Mouse (Mus musculus): ENCODE measurements around the gene Srpk1. TPM values are rescaled to one million over a fixed set of nuclear protein-coding genes. Genes with fewer than 3 reads are reported as not detected.
A peak's percentile ranks its signal among the peaks of the same experiment; 100 is the strongest.
"Not testable (repeated sequence)": the region's sequence is repeated elsewhere in the genome, so short reads cannot be mapped to it uniquely, and the experiment has no call there.

Srpk1 gene
- polyA plus RNA-seq, 1 experiment: 21.6 TPM

- WGBS: 91% methylated on average over 4 of the region's 4 CpGs
- no peak within 1 kb of the TSS for H3K4me3 ChIP-seq (ENCODE audit: insufficient read depth, low read depth, low read length)
- H3K4me1 ChIP-seq (ENCODE audit: control insufficient read depth, insufficient read depth, low read length): no peaks in the 10 kb centered on the region
- H3K27me3 ChIP-seq (replicated peaks; ENCODE audit: control insufficient read depth, insufficient read depth, low read length): no peaks in the 10 kb centered on the region
- no peaks in the 10 kb centered on the region for H3K36me3 ChIP-seq (ENCODE audit: control insufficient read depth, insufficient read depth, low read length)
- no peak within 1 kb of the TSS for H3K27ac ChIP-seq (ENCODE audit: insufficient read depth, low read depth, low read length)
- no peak for TF ChIP-seq POLR2A (IDR thresholded peaks at IDR 0.05; ENCODE audit: low read depth, low read length)
- no peak for DNase-seq
These were observed 61.9 kb downstream of the Srpk1 start, which contains the start of gene Clps for GRCm38 (mm10) chr17:28560598-28560997. Clps (minus strand) TSS chr17:28560766.

DNA sequence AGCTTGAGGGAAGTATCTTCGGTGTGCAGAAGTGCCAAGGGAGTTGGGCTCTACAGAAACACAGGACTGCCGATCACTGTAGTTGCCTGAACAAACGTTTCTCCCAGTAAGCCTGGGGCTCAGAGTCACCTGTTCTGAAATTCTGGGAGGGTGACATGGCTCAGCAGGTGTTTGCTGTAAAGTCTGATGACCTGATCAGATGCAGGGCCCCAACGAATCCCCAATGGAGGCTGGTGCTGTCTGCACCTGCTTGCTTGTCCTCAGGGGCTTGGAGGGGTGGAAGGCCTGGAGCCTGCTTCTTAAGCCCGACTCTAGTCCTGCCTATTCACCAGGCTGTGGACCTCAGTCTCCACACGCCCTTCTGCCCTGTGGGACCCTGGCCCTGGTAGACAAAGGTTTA is 64.7 kb downstream of the Srpk1 start:
- WGBS: 75% methylated on average over 6 of the region's 6 CpGs
- Histone ChIP-seq H3K27me3 (replicated peaks; ENCODE audit: control insufficient read depth, insufficient read depth, low read length) (no peaks in the 10 kb centered on the region), H3K4me1 (ENCODE audit: control insufficient read depth, insufficient read depth, low read length) (no peaks in the 10 kb centered on the region), H3K36me3 (ENCODE audit: control insufficient read depth, insufficient read depth, low read length) (no peaks in the 10 kb centered on the region), H3K4me3 (ENCODE audit: insufficient read depth, low read depth, low read length) (no peak overlapping the region), H3K27ac (ENCODE audit: insufficient read depth, low read depth, low read length) (no peak overlapping the region)
- DNase-seq: no peak
- TF ChIP-seq POLR2A (IDR thresholded peaks at IDR 0.05; ENCODE audit: low read depth, low read length) (no peak), CTCF (conservative IDR thresholded peaks at IDR 0.05; ENCODE audit: insufficient read depth, insufficient read length, low read depth, low read length) (no peak)

DNA sequence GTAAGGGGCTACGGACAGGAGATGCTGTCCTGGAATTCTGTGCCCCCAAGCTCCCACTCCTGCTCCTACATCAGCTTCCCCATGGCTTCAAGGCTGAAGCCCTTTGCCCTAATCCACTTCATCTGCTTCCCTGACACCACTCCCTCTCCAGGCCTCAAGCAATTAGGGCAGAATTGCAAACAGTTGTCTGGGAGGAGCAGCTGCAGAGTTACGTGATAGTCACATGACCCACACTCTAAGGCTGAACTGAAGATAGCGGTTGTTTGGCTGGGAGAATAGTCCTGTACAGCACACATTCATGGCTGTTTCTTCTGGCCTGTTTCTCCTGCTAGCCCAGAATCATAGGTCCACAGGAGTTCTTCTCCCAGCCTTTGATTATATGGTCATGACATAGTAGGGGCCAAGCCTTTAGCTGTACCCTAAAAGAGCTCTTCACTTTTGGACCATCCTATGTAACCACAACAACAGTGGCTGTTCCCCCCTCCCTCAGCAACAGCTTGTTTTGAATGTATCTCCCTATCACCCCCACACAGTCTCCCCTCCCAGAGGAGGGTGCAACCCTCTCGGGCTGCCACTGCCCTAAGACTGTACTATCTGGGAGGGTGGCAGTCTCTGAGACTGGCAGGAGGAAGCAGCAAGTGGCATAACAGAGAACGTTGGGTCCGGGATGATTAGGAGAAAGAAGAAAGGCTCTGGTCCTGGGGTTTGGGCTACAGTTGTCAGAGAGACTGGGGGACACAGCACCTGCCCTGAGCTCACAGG is 65.7 kb downstream of the Srpk1 start:
- WGBS: 57% methylated on average over 6 of the region's 6 CpGs
- H3K27me3 ChIP-seq (replicated peaks; ENCODE audit: control insufficient read depth, insufficient read depth, low read length): no peaks in the 10 kb centered on the region
- DNase-seq: no peak
- H3K4me1 ChIP-seq (ENCODE audit: control insufficient read depth, insufficient read depth, low read length): no peaks in the 10 kb centered on the region
- no peak overlapping the region for H3K4me3 ChIP-seq (ENCODE audit: insufficient read depth, low read depth, low read length)
- no peak overlapping the region for H3K27ac ChIP-seq (ENCODE audit: insufficient read depth, low read depth, low read length)
- no peaks in the 10 kb centered on the region for H3K36me3 ChIP-seq (ENCODE audit: control insufficient read depth, insufficient read depth, low read length)
- no peak for TF ChIP-seq POLR2A (IDR thresholded peaks at IDR 0.05; ENCODE audit: low read depth, low read length)
- TF ChIP-seq CTCF (conservative IDR thresholded peaks at IDR 0.05; ENCODE audit: insufficient read depth, insufficient read length, low read depth, low read length): no peak

DNA sequence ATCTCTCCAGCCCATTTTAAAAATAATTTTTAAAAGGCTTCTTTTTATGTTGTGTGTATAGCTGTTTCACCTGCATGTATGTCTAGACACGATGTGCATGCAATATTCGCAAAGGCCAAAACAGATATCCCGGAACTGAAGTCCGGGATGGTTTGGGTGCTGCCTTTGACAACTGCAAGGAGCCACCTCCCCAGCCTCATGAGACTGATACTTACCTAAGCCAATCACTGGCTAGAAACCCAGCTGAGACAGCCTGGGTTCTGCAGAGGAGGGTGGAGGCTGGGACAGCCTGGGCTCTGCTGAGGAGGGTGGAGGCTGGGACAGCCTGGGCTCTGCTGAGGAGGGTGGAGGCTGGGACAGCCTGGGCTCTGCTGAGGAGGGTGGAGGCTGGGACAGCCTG is 68.5 kb downstream of the Srpk1 start:
- H3K4me3 ChIP-seq (ENCODE audit: insufficient read depth, low read depth, low read length); H3K27ac ChIP-seq (ENCODE audit: insufficient read depth, low read depth, low read length); DNase-seq; H3K4me1 ChIP-seq (ENCODE audit: control insufficient read depth, insufficient read depth, low read length); H3K36me3 ChIP-seq (ENCODE audit: control insufficient read depth, insufficient read depth, low read length); H3K27me3 ChIP-seq (replicated peaks; ENCODE audit: control insufficient read depth, insufficient read depth, low read length): not testable (repeated sequence)
- WGBS: 95% methylated on average over 4 of the region's 4 CpGs

- Histone ChIP-seq H3K36me3 (ENCODE audit: control insufficient read depth, insufficient read depth, low read length) (no peaks in the 10 kb centered on the region), H3K27ac (ENCODE audit: insufficient read depth, low read depth, low read length) (no peak overlapping the region), H3K4me1 (ENCODE audit: control insufficient read depth, insufficient read depth, low read length) (no peaks in the 10 kb centered on the region), H3K27me3 (replicated peaks; ENCODE audit: control insufficient read depth, insufficient read depth, low read length) (no peaks in the 10 kb centered on the region), H3K4me3 (ENCODE audit: insufficient read depth, low read depth, low read length) (no peak overlapping the region)
- DNase-seq: peak; percentile 70
- no peak for TF ChIP-seq POLR2A (IDR thresholded peaks at IDR 0.05; ENCODE audit: low read depth, low read length)
- peak; percentile 97 for TF ChIP-seq CTCF (conservative IDR thresholded peaks at IDR 0.05; ENCODE audit: insufficient read depth, insufficient read length, low read depth, low read length)
- WGBS: 8% methylated on average over 14 of the region's 14 CpGs
These were observed 69.3 kb downstream of the Srpk1 start for GRCm38 (mm10) chr17:28553040-28553793.

GRCm38 (mm10) chr17:28549111-28549510 is 73.4 kb downstream of the Srpk1 start, which contains the start of gene Clpsl2:
Clpsl2 (plus strand) TSS chr17:28549411.
- no peak for DNase-seq
- 78% methylated on average over 14 of the region's 14 CpGs for WGBS
- H3K36me3 ChIP-seq (ENCODE audit: control insufficient read depth, insufficient read depth, low read length): no peaks in the 10 kb centered on the region

DNA sequence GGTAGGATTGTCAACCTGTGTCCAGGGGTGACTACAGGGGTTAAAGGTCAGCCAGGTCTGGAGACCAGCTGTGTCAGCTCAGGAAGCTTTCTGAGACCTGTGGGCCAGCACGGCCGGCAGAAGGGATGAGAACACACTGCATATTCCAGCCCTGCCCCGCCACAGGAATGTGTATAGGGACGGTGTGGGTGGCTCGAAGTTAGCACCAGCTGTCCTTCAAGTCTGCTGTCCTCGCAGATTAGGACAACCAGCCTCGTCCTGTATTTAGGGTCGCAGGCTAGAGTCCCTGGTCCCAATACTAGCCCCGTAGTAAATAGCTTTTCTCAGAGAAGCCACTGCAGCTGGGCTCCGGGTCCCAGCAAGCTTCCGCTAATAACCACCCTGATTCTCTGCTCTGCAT is 74.0 kb downstream of the Srpk1 start:
- Histone ChIP-seq H3K27me3 (replicated peaks; ENCODE audit: control insufficient read depth, insufficient read depth, low read length) (no peaks in the 10 kb centered on the region), H3K27ac (ENCODE audit: insufficient read depth, low read depth, low read length) (no peak overlapping the region), H3K36me3 (ENCODE audit: control insufficient read depth, insufficient read depth, low read length) (no peaks in the 10 kb centered on the region), H3K4me1 (ENCODE audit: control insufficient read depth, insufficient read depth, low read length) (no peaks in the 10 kb centered on the region), H3K4me3 (ENCODE audit: insufficient read depth, low read depth, low read length) (no peak overlapping the region)
- WGBS: 68% methylated on average over 11 of the region's 11 CpGs
- no peak for DNase-seq
- TF ChIP-seq POLR2A (IDR thresholded peaks at IDR 0.05; ENCODE audit: low read depth, low read length): no peak

More at GRCm38 (mm10) chr17:28549111-28549510, 73.4 kb downstream of the Srpk1 start, which contains the start of gene Clpsl2:
- TF ChIP-seq CTCF (conservative IDR thresholded peaks at IDR 0.05; ENCODE audit: insufficient read depth, insufficient read length, low read depth, low read length): no peak
- no peak for TF ChIP-seq POLR2A (IDR thresholded peaks at IDR 0.05; ENCODE audit: low read depth, low read length)
- no peak within 1 kb of the TSS for H3K4me3 ChIP-seq (ENCODE audit: insufficient read depth, low read depth, low read length)
- no peaks in the 10 kb centered on the region for H3K27me3 ChIP-seq (replicated peaks; ENCODE audit: control insufficient read depth, insufficient read depth, low read length)
- H3K27ac ChIP-seq (ENCODE audit: insufficient read depth, low read depth, low read length): no peak within 1 kb of the TSS
- H3K4me1 ChIP-seq (ENCODE audit: control insufficient read depth, insufficient read depth, low read length): no peaks in the 10 kb centered on the region

All from kidney, adult 2 months (tissue).